Mouse (Mus musculus): Measurements from ENCODE around the gene Nmi. TPM values are rescaled to one million over a fixed set of nuclear protein-coding genes. Genes with fewer than 3 reads are reported as not detected.

The Nmi gene
- polyA plus RNA-seq, 1 experiment, result not detected

DNA sequence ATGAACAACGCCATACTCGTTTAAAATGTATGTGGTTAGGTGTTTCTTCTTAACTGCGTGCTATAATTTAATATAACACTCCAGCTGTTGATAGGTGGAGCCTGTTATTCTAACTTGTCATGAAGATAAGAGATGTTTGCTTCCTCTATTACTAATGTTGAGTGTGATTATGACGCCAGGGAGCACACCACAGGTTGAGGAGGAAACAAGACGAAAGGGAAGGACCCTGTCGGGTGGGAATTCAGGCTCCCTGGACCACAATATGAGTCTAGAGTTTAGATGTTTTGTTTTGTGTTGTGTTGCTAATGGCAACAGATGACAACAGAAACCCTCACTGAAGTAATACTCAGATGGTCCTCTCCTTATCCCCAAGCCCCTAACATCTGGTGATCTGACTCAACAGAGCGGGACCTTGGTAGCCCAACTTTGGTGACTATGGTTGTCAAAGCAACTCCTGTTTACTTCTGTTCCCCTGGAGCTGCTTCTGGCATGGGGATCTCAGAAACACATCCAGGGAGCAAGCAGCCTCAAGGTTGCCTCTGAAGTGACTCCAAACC lies 19.6 kb downstream of the Nmi start:
- TF ChIP-seq TAL1 (IDR thresholded peaks at IDR 0.05; ENCODE audit: low read length) (no peak), GATA1 (IDR thresholded peaks at IDR 0.05; ENCODE audit: low read length) (no peak)
- no peak overlapping the region for H3K4me3 ChIP-seq (replicated peaks)
- H3K4me1 ChIP-seq (ENCODE audit: control insufficient read depth), result no peaks in the 10 kb centered on the region
- no peaks in the 10 kb centered on the region for H3K9me3 ChIP-seq (ENCODE audit: control insufficient read depth, low read length)
- no peaks in the 10 kb centered on the region for H3K27me3 ChIP-seq (ENCODE audit: control insufficient read depth)
- no peaks in the 10 kb centered on the region for H3K36me3 ChIP-seq (ENCODE audit: control insufficient read depth)

DNA sequence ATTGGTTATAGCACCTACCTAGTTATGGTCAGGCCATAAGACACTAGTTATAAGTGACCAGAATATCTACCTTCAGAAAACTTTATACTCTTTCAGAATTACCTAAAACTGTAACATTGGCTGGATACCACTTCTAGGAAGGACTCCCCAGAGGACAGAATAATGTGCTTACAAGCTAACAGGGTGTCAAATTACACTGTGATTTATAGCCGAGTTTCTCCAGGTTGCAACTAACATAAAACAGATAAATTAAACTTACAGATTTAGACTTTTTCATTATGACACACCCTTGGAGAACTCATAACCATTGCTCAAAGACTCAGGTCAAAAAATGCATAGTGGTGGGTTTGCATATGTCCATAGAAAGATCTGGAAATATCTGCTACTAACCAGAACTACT lies 22.4 kb downstream of the Nmi start:
- Histone ChIP-seq H3K4me1 (ENCODE audit: control insufficient read depth) (no peaks in the 10 kb centered on the region), H3K36me3 (ENCODE audit: control insufficient read depth) (no peaks in the 10 kb centered on the region), H3K27me3 (ENCODE audit: control insufficient read depth) (no peaks in the 10 kb centered on the region), H3K9me3 (ENCODE audit: control insufficient read depth, low read length) (no peaks in the 10 kb centered on the region; the same call in 1 of the 2 replicates), H3K4me3 (replicated peaks) (no peak overlapping the region)
- no peak for TF ChIP-seq GATA1 (IDR thresholded peaks at IDR 0.05; ENCODE audit: low read length)
- TF ChIP-seq TAL1 (IDR thresholded peaks at IDR 0.05; ENCODE audit: low read length), result no peak

DNA sequence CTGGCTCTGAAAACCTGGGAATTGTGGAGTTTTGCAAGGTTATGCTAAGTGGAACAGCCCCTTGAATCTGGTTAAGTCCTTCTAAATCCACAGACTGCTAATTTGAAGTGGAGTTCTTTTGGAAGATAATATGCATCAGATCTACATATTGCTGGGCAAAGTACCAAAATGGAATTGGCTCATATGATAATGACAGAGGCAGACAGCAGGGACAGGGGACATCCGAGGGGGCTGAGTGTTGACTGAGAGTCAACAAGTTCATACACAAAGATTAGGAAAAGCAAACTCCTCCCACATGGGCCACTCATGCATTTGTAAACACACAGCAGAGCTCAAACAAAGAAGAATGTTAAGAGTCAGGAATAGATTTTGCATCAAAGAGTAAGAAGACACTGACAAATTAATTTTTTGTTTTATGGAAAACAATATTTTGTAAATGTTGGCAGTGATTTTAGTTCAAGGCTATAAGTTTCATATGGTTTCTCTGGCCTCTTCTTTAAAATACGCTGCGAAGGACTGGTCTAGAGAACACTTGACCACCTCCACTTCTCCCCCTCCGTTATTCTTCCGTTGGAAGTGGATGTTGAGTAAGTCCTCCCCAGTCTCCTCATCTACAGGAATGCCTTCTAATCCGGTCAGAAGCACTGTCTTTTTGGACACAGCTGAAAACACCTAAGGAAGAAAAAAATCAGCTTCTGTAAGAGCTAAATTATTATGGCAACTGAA lies 25.0 kb downstream of the Nmi start:
- Histone ChIP-seq H3K36me3 (ENCODE audit: control insufficient read depth) (no peaks in the 10 kb centered on the region), H3K4me3 (replicated peaks) (no peak overlapping the region), H3K9me3 (ENCODE audit: control insufficient read depth, low read length) (no peaks in the 10 kb centered on the region; the same call in 1 of the 2 replicates), H3K27me3 (ENCODE audit: control insufficient read depth) (no peaks in the 10 kb centered on the region), H3K4me1 (ENCODE audit: control insufficient read depth) (no peaks in the 10 kb centered on the region)
- TF ChIP-seq GATA1 (IDR thresholded peaks at IDR 0.05; ENCODE audit: low read length), result no peak
- no peak for TF ChIP-seq TAL1 (IDR thresholded peaks at IDR 0.05; ENCODE audit: low read length)

- no peak overlapping the region for H3K4me3 ChIP-seq (replicated peaks)
- no peaks in the 10 kb centered on the region for H3K27me3 ChIP-seq (ENCODE audit: control insufficient read depth)
- H3K4me1 ChIP-seq (ENCODE audit: control insufficient read depth), result peaks cover 11% of the 10 kb centered on the region
- no peaks in the 10 kb centered on the region for H3K36me3 ChIP-seq (ENCODE audit: control insufficient read depth)
- TF ChIP-seq TAL1 (IDR thresholded peaks at IDR 0.05; ENCODE audit: low read length) (no peak), GATA1 (IDR thresholded peaks at IDR 0.05; ENCODE audit: low read length) (no peak)
- H3K9me3 ChIP-seq (ENCODE audit: control insufficient read depth, low read length), result no peaks in the 10 kb centered on the region; the same call in 1 of the 2 replicates
Measured at GRCm38 (mm10) chr2:51945812-51946211, 27.5 kb downstream of the Nmi start.

DNA sequence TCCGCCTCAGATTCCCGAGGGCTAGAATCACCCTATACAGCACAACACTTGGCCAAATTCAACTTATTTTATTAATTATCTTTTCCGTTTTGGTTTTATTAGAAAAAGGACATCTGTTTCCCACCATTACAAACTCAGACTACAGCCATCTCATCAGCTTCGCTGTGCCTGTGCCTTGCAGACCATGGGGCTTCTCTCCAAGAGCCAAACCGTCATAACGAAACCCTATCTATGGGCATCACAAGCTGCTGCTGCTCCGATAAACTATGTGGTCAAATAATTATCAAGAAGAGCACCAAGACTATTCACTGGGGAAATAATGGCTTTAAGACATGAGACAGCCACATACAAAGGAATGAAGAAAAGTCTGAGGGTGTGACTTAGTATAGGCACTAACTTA lies 31.5 kb downstream of the Nmi start:
- peaks cover 37% of the 10 kb centered on the region for H3K4me1 ChIP-seq (ENCODE audit: control insufficient read depth)
- no peak overlapping the region for H3K4me3 ChIP-seq (replicated peaks)
- no peaks in the 10 kb centered on the region for H3K9me3 ChIP-seq (ENCODE audit: control insufficient read depth, low read length)
- H3K36me3 ChIP-seq (ENCODE audit: control insufficient read depth), result no peaks in the 10 kb centered on the region
- no peaks in the 10 kb centered on the region for H3K27me3 ChIP-seq (ENCODE audit: control insufficient read depth)
- TF ChIP-seq GATA1 (IDR thresholded peaks at IDR 0.05; ENCODE audit: low read length) (no peak), TAL1 (IDR thresholded peaks at IDR 0.05; ENCODE audit: low read length) (no peak)

DNA sequence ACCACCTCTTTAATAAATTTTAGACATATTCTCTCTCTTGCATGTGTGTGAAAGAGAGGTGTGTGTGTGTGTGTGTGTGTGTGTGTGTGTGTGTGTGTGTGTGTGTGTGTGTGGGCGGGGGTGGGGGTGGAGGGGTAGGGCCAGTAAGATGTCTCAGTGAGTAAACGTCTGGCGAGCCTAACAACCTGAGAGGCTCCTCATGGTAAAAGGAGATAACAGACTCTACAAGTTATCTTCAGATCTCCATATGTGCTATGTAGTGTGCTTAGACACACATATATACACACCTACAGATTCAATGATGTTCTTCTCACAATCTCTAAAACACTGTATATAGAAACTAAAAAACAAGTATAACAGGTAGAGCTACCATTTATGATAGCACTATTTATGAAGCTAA lies 34.5 kb downstream of the Nmi start:
- Histone ChIP-seq H3K27me3 (ENCODE audit: control insufficient read depth) (no peaks in the 10 kb centered on the region), H3K4me1 (ENCODE audit: control insufficient read depth) (peaks cover 65% of the 10 kb centered on the region), H3K36me3 (ENCODE audit: control insufficient read depth) (no peaks in the 10 kb centered on the region), H3K4me3 (replicated peaks) (no peak overlapping the region), H3K9me3 (ENCODE audit: control insufficient read depth, low read length) (no peaks in the 10 kb centered on the region)
- peak; percentile 42; the same call in 1 of the 2 replicates for TF ChIP-seq GATA1 (IDR thresholded peaks at IDR 0.05; ENCODE audit: low read length)
- no peak for TF ChIP-seq TAL1 (IDR thresholded peaks at IDR 0.05; ENCODE audit: low read length)

- H3K4me3 ChIP-seq (replicated peaks), result no peak overlapping the region
- H3K9me3 ChIP-seq (ENCODE audit: control insufficient read depth, low read length), result no peaks in the 10 kb centered on the region
- H3K4me1 ChIP-seq (ENCODE audit: control insufficient read depth), result peaks cover 76% of the 10 kb centered on the region
- H3K36me3 ChIP-seq (ENCODE audit: control insufficient read depth), result peaks cover 7% of the 10 kb centered on the region
- no peaks in the 10 kb centered on the region for H3K27me3 ChIP-seq (ENCODE audit: control insufficient read depth)
- no peak for TF ChIP-seq GATA1 (IDR thresholded peaks at IDR 0.05; ENCODE audit: low read length)
- TF ChIP-seq TAL1 (IDR thresholded peaks at IDR 0.05; ENCODE audit: low read length), result no peak
Measured at GRCm38 (mm10) chr2:51937004-51937403, 36.3 kb downstream of the Nmi start.

DNA sequence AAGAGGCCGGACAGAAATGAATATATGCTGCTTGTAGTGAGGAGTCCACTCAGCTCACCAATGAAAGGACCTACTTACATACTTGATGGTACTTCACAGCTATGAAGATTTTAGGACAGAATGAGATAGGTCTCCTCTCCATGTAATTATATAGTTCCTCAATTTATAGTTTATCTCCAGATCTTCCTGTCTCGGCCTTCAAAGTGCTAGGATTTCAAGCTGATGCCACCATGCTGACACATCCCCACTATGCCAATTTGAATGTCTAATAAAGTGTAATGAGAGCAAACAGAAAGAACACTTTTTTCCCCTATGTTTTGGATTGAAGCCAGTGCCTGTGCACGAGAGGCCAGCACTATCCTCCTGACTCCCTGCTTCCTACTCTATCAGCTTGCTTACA lies 36.7 kb downstream of the Nmi start:
- Histone ChIP-seq H3K9me3 (ENCODE audit: control insufficient read depth, low read length) (no peaks in the 10 kb centered on the region), H3K27me3 (ENCODE audit: control insufficient read depth) (no peaks in the 10 kb centered on the region), H3K36me3 (ENCODE audit: control insufficient read depth) (peaks cover 11% of the 10 kb centered on the region), H3K4me1 (ENCODE audit: control insufficient read depth) (peaks cover 72% of the 10 kb centered on the region), H3K4me3 (replicated peaks) (no peak overlapping the region)
- no peak for TF ChIP-seq TAL1 (IDR thresholded peaks at IDR 0.05; ENCODE audit: low read length)
- no peak for TF ChIP-seq GATA1 (IDR thresholded peaks at IDR 0.05; ENCODE audit: low read length)

DNA sequence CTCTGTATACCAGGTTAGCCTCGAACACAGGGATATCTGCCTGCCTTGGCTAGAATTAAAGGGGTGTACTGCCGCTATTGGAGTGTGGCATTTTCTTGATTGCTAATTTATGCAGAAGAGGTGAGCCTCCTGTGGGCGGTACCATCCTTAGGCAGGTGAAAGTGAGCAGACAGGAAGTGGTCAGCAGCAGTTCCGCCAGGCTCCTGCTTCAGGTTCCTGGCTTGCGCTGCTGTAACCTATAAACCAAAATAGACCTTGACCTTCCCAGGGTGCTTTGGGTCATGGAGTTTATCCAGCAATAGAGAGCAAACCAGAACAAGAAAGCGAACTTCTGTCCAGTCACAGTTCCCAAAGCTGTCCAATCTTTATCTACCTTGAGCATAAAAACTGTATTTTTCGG lies 37.4 kb downstream of the Nmi start:
- peaks cover 17% of the 10 kb centered on the region for H3K36me3 ChIP-seq (ENCODE audit: control insufficient read depth)
- peaks cover under 1% of the 10 kb centered on the region for H3K9me3 ChIP-seq (ENCODE audit: control insufficient read depth, low read length)
- TF ChIP-seq GATA1 (IDR thresholded peaks at IDR 0.05; ENCODE audit: low read length), result no peak
- TF ChIP-seq TAL1 (IDR thresholded peaks at IDR 0.05; ENCODE audit: low read length), result no peak
- H3K4me3 ChIP-seq (replicated peaks), result peak overlapping the region; percentile 70
- peaks cover 70% of the 10 kb centered on the region for H3K4me1 ChIP-seq (ENCODE audit: control insufficient read depth)
- no peaks in the 10 kb centered on the region for H3K27me3 ChIP-seq (ENCODE audit: control insufficient read depth)

All from erythroblast, embryonic 14.5 days (primary cell).